Mouse (Mus musculus) bone marrow macrophage, adult 2 months (primary cell): ENCODE results near the gene Myh1.

Experiments used
- CTCF ChIP-seq: IDR thresholded peaks from 2 replicates; pipeline ENCODE4 v1.5.1; 2012; ENCODE audit warnings: low read depth, mild to moderate bottlenecking, low read length, moderate library complexity
- POLR2A ChIP-seq: IDR thresholded peaks from 2 replicates; pipeline ENCODE4 v1.6.1; 2012; ENCODE audit warnings: mild to moderate bottlenecking, low read depth, low read length, borderline replicate concordance

DNA sequence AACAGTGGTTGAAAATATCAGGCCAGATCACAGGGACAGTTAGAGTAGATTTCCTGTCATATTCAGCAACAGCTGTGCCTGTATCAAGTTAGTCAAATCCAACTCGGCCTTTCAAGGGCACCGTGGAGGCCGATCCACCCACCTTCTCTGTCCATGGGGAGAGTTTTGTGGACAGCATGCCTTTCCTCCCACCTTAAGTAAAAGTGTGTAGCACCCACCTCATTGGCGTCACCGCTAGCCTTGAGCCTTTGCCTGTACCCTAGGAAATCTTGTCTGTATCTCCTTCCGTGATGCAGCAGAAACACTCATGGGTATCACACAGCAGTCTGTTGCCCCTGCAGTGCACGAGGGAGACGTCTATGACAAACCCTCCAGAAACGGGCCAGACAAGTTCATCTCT, 36.9 kb downstream of the Myh1 start:
- no peak for TF ChIP-seq CTCF
- no peak for TF ChIP-seq POLR2A
